Mouse (Mus musculus): ENCODE data around the gene Ptk6. TPM values are rescaled to one million over a fixed set of nuclear protein-coding genes. Genes with fewer than 3 reads are reported as not detected.

The Ptk6 gene
- total and polyA plus RNA-seq, 3 experiments, result 0.05 to 0.17 (median 0.09) TPM

DNA sequence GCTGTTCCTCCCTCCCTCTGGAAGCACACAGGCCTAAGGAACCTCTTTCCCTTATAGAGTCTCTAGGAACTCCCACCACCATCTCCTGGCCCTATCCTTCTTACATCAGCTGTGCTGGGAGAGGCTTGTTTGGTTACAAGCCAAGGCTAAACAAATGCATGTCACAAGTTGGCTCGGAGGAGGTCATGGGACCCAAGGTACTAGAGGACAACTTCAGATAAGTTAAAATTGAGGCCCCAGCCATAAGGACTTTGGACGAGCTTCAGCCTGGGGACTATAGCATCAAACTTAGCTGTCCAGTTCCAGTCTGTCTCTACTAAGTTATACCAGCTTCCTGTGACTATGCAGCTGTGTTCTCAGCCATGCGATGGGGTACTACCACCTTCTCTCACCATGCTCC is 24.5 kb upstream of the Ptk6 start:
- Histone ChIP-seq H3K9ac (ENCODE audit: insufficient read depth, low read depth) (no peak overlapping the region), H3K4me1 (ENCODE audit: control insufficient read depth in 1 of 2, insufficient read depth in 2 of 2) (no peaks in the 10 kb centered on the region), H3K27me3 (replicated peaks) (no peaks in the 10 kb centered on the region), H3K4me3 (replicated peaks in 1 of 3; ENCODE audit: low read depth in 2 of 3, low read length in 2 of 3, poor library complexity in 1 of 3) (no peak overlapping the region), H3K36me3 (replicated peaks in 1 of 2; ENCODE audit: control insufficient read depth in 1 of 2, insufficient read depth in 1 of 2, low read length in 1 of 2) (peaks cover 58 to 77% of the 10 kb centered on the region in 2 experiments), H3K4me2 (ENCODE audit: insufficient read depth, low read depth, poor library complexity, severe bottlenecking) (no peak overlapping the region), H3K9me3 (replicated peaks; ENCODE audit: low read length) (no peaks in the 10 kb centered on the region), H3K79me2 (replicated peaks; ENCODE audit: control insufficient read depth, extremely low read depth, insufficient read depth, poor library complexity, severe bottlenecking) (no peaks in the 10 kb centered on the region), H3K27ac (ENCODE audit: insufficient read depth, low read depth) (no peak overlapping the region)
- in situ Hi-C loops (cut with MboI; ENCODE audit: low pct_ligation_motif_present, low pct_unique_long_range_greater_than_20kb, low sequenced_read_pairs) (no loop called here), dilution Hi-C loops (cut with MboI; ENCODE audit: extremely low pct_ligation_motif_present, extremely low pct_unique_long_range_greater_than_20kb, low sequenced_read_pairs) (no loop called here)
- TF ChIP-seq EP300 (IDR thresholded peaks at IDR 0.05; ENCODE audit: low read length), result no peak
- peak; percentile 32; the same call in 1 of the 2 replicates for TF ChIP-seq SMC3 (IDR thresholded peaks at IDR 0.05; ENCODE audit: low read depth, low read length)
- no peak for TF ChIP-seq MAZ (IDR thresholded peaks at IDR 0.05; ENCODE audit: low read depth, low read length)
- no peak for TF ChIP-seq RCOR1 (conservative IDR thresholded peaks at IDR 0.05; ENCODE audit: low read depth, low read length)
- TF ChIP-seq CTCF (conservative IDR thresholded peaks at IDR 0.05 in 1 of 2, IDR thresholded peaks at IDR 0.05 in 1 of 2; ENCODE audit: low read depth in 2 of 2, low read length in 2 of 2), result no peak
- no peak for DNase-seq (ENCODE audit: extremely low read depth)

- no peaks in the 10 kb centered on the region for H3K9me3 ChIP-seq (replicated peaks; ENCODE audit: low read length)
- H3K79me2 ChIP-seq (replicated peaks; ENCODE audit: control insufficient read depth, extremely low read depth, insufficient read depth, poor library complexity, severe bottlenecking), result no peaks in the 10 kb centered on the region
- no peak overlapping the region for H3K9ac ChIP-seq (ENCODE audit: insufficient read depth, low read depth)
- in situ Hi-C loops (cut with MboI; ENCODE audit: low pct_ligation_motif_present, low pct_unique_long_range_greater_than_20kb, low sequenced_read_pairs) (no loop called here), dilution Hi-C loops (cut with MboI; ENCODE audit: extremely low pct_ligation_motif_present, extremely low pct_unique_long_range_greater_than_20kb, low sequenced_read_pairs) (no loop called here)
- no peak overlapping the region for H3K27ac ChIP-seq (ENCODE audit: insufficient read depth, low read depth)
- H3K4me3 ChIP-seq (replicated peaks in 1 of 3; ENCODE audit: low read depth in 2 of 3, low read length in 2 of 3, poor library complexity in 1 of 3), result no peak overlapping the region
- H3K4me2 ChIP-seq (ENCODE audit: insufficient read depth, low read depth, poor library complexity, severe bottlenecking), result no peak overlapping the region
- H3K36me3 ChIP-seq (replicated peaks in 1 of 2; ENCODE audit: control insufficient read depth in 1 of 2, insufficient read depth in 1 of 2, low read length in 1 of 2), result peaks cover 38 to 65% of the 10 kb centered on the region in 2 experiments
- TF ChIP-seq MEF2A (IDR thresholded peaks at IDR 0.05; ENCODE audit: borderline replicate concordance, low read depth, low read length) (no peak), POLR2AphosphoS2 (IDR thresholded peaks at IDR 0.05; ENCODE audit: low read depth, low read length) (no peak), MAX (IDR thresholded peaks at IDR 0.05; ENCODE audit: low read length) (no peak), TCF12 (IDR thresholded peaks at IDR 0.05; ENCODE audit: low read depth, low read length) (no peak), UBTF (IDR thresholded peaks at IDR 0.05; ENCODE audit: low read depth, low read length) (no peak), ELF1 (IDR thresholded peaks at IDR 0.05; ENCODE audit: low read depth, low read length) (no peak), KAT2A (IDR thresholded peaks at IDR 0.05; ENCODE audit: insufficient replicate concordance, low read length) (no peak), SMC3 (IDR thresholded peaks at IDR 0.05; ENCODE audit: low read depth, low read length) (no peak), JUND (conservative IDR thresholded peaks at IDR 0.05; ENCODE audit: low read depth, low read length) (no peak), NELFE (IDR thresholded peaks at IDR 0.05; ENCODE audit: low read depth, low read length) (no peak), USF2 (conservative IDR thresholded peaks at IDR 0.05; ENCODE audit: low read depth, low read length) (no peak), TBP (conservative IDR thresholded peaks at IDR 0.05; ENCODE audit: low read depth, low read length) (no peak), ZNF384 (IDR thresholded peaks at IDR 0.05; ENCODE audit: low read depth, low read length) (no peak), ETS1 (conservative IDR thresholded peaks at IDR 0.05; ENCODE audit: low read depth, low read length) (no peak), PAX5 (IDR thresholded peaks at IDR 0.05; ENCODE audit: low read length) (no peak)
- no peak for DNase-seq (ENCODE audit: extremely low read depth)
- no peaks in the 10 kb centered on the region for H3K27me3 ChIP-seq (replicated peaks)
- H3K4me1 ChIP-seq (ENCODE audit: control insufficient read depth in 1 of 2, insufficient read depth in 2 of 2), result peaks cover 2 to 10% of the 10 kb centered on the region in 2 experiments; a peak in 3 of 4 replicates
These were observed 22.4 kb upstream of the Ptk6 start for GRCm38 (mm10) chr2:181224994-181225393.

Data from CH12.LX (cell line).